Mouse (Mus musculus): ENCODE results near the gene Gm11634.

- TF ChIP-seq POLR2A (IDR thresholded peaks at IDR 0.05; ENCODE audit: low read depth, low read length): no peak
- TF ChIP-seq CTCF (conservative IDR thresholded peaks at IDR 0.05; ENCODE audit: insufficient read depth, insufficient read length, low read depth, low read length): 0 out of 2 replicates have a peak, but pooled peaks have one; percentile 21
Observed at GRCm38 (mm10) chr11:101576116-101576515, 22.9 kb downstream of the Gm11634 start.
